Mouse (Mus musculus) limb, embryonic 13.5 days (tissue): ENCODE results near the gene Top3a. TPM values are rescaled to one million over a fixed set of nuclear protein-coding genes. Genes with fewer than 3 reads are reported as not detected.
A peak's percentile ranks its signal among the peaks of the same experiment; 100 is the strongest.

Experiments used
- ATAC-seq: fragments of 200-750 bp; cut with Nextera tagmentation; 2 replicates; pipeline ENCODE4 v1.8.0; 2017; ENCODE audit warnings: low read depth, moderate number of reproducible peaks, moderate TSS enrichment; ENCODE audit not compliant: low FRiP score
- H3K27ac ChIP-seq: fragments of 300-500 bp; sonication (generic); 2 replicates; pipeline ENCODE4 v1.5.1; 2015; ENCODE audit warnings: inconsistent platforms, mild to moderate bottlenecking, moderate library complexity
- H3K27me3 ChIP-seq: fragments of 300-500 bp; sonication (generic); 2 replicates; pipeline ENCODE4 v1.6.1; 2015; ENCODE audit warnings: mild to moderate bottlenecking, inconsistent platforms
- H3K36me3 ChIP-seq: fragments of 300-500 bp; sonication (generic); 2 replicates; pipeline ENCODE4 v1.6.1; 2015; ENCODE audit warnings: inconsistent platforms, mild to moderate bottlenecking, moderate library complexity
- H3K4me1 ChIP-seq: fragments of 300-500 bp; sonication (generic); 2 replicates; pipeline ENCODE4 v1.6.1; 2015; ENCODE audit warnings: inconsistent platforms
- H3K4me2 ChIP-seq: fragments of 300-500 bp; sonication (generic); replicated peaks from 2 replicates; pipeline ENCODE4 v1.6.1; 2015; ENCODE audit warnings: inconsistent platforms, mild to moderate bottlenecking, moderate library complexity
- H3K4me3 ChIP-seq: fragments of 300-500 bp; sonication (generic); 2 replicates; pipeline ENCODE4 v1.5.1; 2015; ENCODE audit warnings: moderate library complexity, mild to moderate bottlenecking, inconsistent platforms
- H3K9ac ChIP-seq: fragments of 300-500 bp; sonication (generic); 2 replicates; pipeline ENCODE4 v1.6.1; 2015; ENCODE audit warnings: mild to moderate bottlenecking, inconsistent platforms
- H3K9me3 ChIP-seq: fragments of 300-500 bp; sonication (generic); 2 replicates; pipeline ENCODE4 v1.6.1; 2016; ENCODE audit warnings: inconsistent platforms
- whole genome bisulfite sequencing: fragments of 180-500 bp; shearing (Covaris S2); methylation state at CpG from one replicate; pipeline ENCODE4 v1.1.7; 2015; 5-methylcytosine and 5-hydroxymethylcytosine counted together
- microRNA-seq: library from miRNA; unstranded; fragments of <30 nt; microRNA quantifications from one replicate; pipeline ENCODE4, GENCODE M21; 2016
- polyA plus RNA-seq: library from polyadenylated mRNA; unstranded; fragments of >200 nt; fragmentation: Nextera tagmentation; extraction: Ambion mirVana; gene quantifications from 2 replicates; pipeline ENCODE4 v1.2.1, GENCODE M21; 2015

Top3a gene
- polyA plus RNA-seq, 1 experiment from 2014 or later = 22.0 TPM

- WGBS = 79% methylated on average over 2 of the region's 2 CpGs
- H3K4me2 ChIP-seq = no peak overlapping the region
- no peak for ATAC-seq
Observed at GRCm38 (mm10) chr11:60697561-60697960, 79.6 kb downstream of the Top3a start.

GRCm38 (mm10) chr11:60696165-60696564 is 81.0 kb downstream of the Top3a start:
- ATAC-seq = no peak
- 64% methylated on average over 1 of the region's 1 CpGs for WGBS

More at GRCm38 (mm10) chr11:60697561-60697960, 79.6 kb downstream of the Top3a start:
- Histone ChIP-seq H3K27me3 (no peaks in the 10 kb centered on the region), H3K27ac (no peak overlapping the region), H3K4me3 (no peak overlapping the region), H3K9me3 (no peaks in the 10 kb centered on the region), H3K36me3 (peaks cover 3% of the 10 kb centered on the region), H3K9ac (no peak overlapping the region), H3K4me1 (peaks cover 32% of the 10 kb centered on the region)

More at GRCm38 (mm10) chr11:60696165-60696564, 81.0 kb downstream of the Top3a start:
- Histone ChIP-seq H3K36me3 (no peaks in the 10 kb centered on the region), H3K9ac (no peak overlapping the region), H3K4me2 (no peak overlapping the region), H3K4me1 (peaks cover 19% of the 10 kb centered on the region), H3K27ac (no peak overlapping the region), H3K27me3 (no peaks in the 10 kb centered on the region), H3K9me3 (no peaks in the 10 kb centered on the region), H3K4me3 (no peak overlapping the region)

Small RNA genes within 50 kb of the gene (microRNA-seq; reads per million reads assigned to microRNA genes)
- 3.0 reads per million, percentile 12 among the genes with 10 or more reads in this experiment for gene Mir5100

Other genes starting within 250 kb of the Top3a start
- 34.4 and 36.7 TPM in 2 replicates for gene Alkbh5, start 241.0 kb downstream of the Top3a start, polyA plus RNA-seq
- gene Llgl1, start 77.6 kb downstream of the Top3a start, polyA plus RNA-seq = 76.6 and 83.9 TPM in 2 replicates
- 65.2 and 68.1 TPM in 2 replicates for gene Flii, start 50.1 kb downstream of the Top3a start, polyA plus RNA-seq
- gene Mief2, start 49.0 kb downstream of the Top3a start, polyA plus RNA-seq = 17.9 and 19.7 TPM in 2 replicates
- 5.4 and 7.0 TPM in 2 replicates for gene Smcr8, start 159 bp upstream of the Top3a start, polyA plus RNA-seq
- 47.9 and 52.2 TPM in 2 replicates for gene Shmt1, start 34.4 kb upstream of the Top3a start, polyA plus RNA-seq
- gene Dhrs7b, start 53.3 kb upstream of the Top3a start, polyA plus RNA-seq = 34.8 and 36.7 TPM in 2 replicates
- 62.3 and 67.1 TPM in 2 replicates for gene Tmem11, start 101.9 kb upstream of the Top3a start, polyA plus RNA-seq
- gene Natd1, start 137.4 kb upstream of the Top3a start, polyA plus RNA-seq = 21.0 and 22.3 TPM in 2 replicates
- 87.6 and 93.3 TPM in 2 replicates for gene Map2k3, start 154.7 kb upstream of the Top3a start, polyA plus RNA-seq
- 0.14 and 0.15 TPM in 2 replicates for gene Kcnj12, start 245.2 kb upstream of the Top3a start, polyA plus RNA-seq